ENCODE assay signal across 17 mouse cellular contexts in the genomic region with DNA sequence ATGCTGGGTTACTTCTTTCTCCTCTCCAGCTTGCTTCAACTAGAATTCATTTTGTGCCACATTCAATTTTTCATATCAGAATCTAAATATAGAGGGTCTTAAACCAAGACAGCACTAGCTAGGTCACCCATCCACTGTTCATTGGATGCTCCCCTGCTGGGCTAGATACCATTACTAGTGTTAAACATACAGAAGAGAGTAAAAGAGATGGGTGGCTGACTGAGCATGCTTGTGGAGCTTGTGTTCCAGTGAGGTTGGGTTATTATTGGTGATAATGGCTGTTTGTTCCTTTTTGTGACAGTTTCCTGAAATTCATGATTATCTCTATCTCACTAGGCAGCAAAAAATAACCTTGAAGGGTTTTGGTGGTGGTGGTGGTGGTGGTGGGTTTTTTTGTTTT. TPM values are rescaled to one million over a fixed set of nuclear protein-coding genes. Genes with fewer than 3 reads are reported as not detected.
"Had no signal": no experiment of that assay in that cellular context is flagged by ENCODE, and none has a peak within 500 bp of the region (broad histone marks: within the 10 kb centered on the region; RNA-seq: fewer than 3 reads in every experiment).

No protein-coding gene starts in this region.

- H3K9me3 ChIP-seq: neural tube, embryonic 13.5 days; neural tube, embryonic 15.5 days; stomach, embryonic 15.5 days had no signal

- DNase-seq: retina, postnatal 1 day; right cerebral cortex, adult 18-20 months; right cerebral cortex, postnatal 14 days; right cerebral cortex, postnatal 25 days; right cerebral cortex, postnatal 4 days; spleen, adult 18-20 months; thymus, adult 18-20 months; thymus, adult 2 months; thymus, postnatal 14 days; thymus, postnatal 25 days; thymus, postnatal 36 days; thymus, postnatal 4 days had no signal

- H3K9ac ChIP-seq: neural tube, embryonic 13.5 days; neural tube, embryonic 15.5 days; stomach, embryonic 15.5 days had no signal

- H3K27ac ChIP-seq: neural tube, embryonic 13.5 days; neural tube, embryonic 15.5 days; stomach, embryonic 15.5 days; stomach, postnatal 0 days had no signal

- H3K4me3 ChIP-seq: neural tube, embryonic 13.5 days; neural tube, embryonic 15.5 days; stomach, embryonic 15.5 days had no signal

- H3K36me3 ChIP-seq: neural tube, embryonic 13.5 days; neural tube, embryonic 15.5 days; stomach, embryonic 15.5 days had no signal

RNA-seq across cellular contexts. Expression of gene Lrrc8e, which starts 4.6 kb away (rescaled TPM):
- total RNA-seq: neutrophil, adult 5-6 weeks had no signal
- polyA plus RNA-seq: neural tube, embryonic 13.5 days; neural tube, embryonic 15.5 days had no signal

RNA-seq across cellular contexts. Expression of gene Prr36, which starts 4.8 kb away (rescaled TPM):
- total RNA-seq: neutrophil, adult 5-6 weeks had no signal
